Mouse (Mus musculus) midbrain, embryonic 14.5 days (tissue): ENCODE measurements around the gene Pbx3. TPM values are rescaled to one million over a fixed set of nuclear protein-coding genes. Genes with fewer than 3 reads are reported as not detected.

ENCODE experiments used
- ATAC-seq: fragments of 200-750 bp; cut with Nextera tagmentation; 2 replicates; pipeline ENCODE4 v1.8.0; 2017; ENCODE audit warnings: moderate number of reproducible peaks, moderate library complexity; ENCODE audit not compliant: low FRiP score, low TSS enrichment
- DNase-seq: peaks from one replicate; pipeline ENCODE4 v3.0.0-alpha.2; 2015
- H3K27ac ChIP-seq: fragments of 300-500 bp; sonication (generic); replicated peaks from 2 replicates; pipeline ENCODE4 v1.5.1; 2014; ENCODE audit warnings: mild to moderate bottlenecking, low read depth, low read length, moderate library complexity
- H3K27me3 ChIP-seq: fragments of 300-500 bp; sonication (generic); 2 replicates; pipeline ENCODE4 v1.6.1; 2014; ENCODE audit warnings: low read length, control low read depth, mixed read lengths; ENCODE audit not compliant: control insufficient read depth, insufficient read depth
- H3K36me3 ChIP-seq: fragments of 300-500 bp; sonication (generic); 2 replicates; pipeline ENCODE4 v1.6.1; 2014; ENCODE audit warnings: low read length, control low read depth; ENCODE audit not compliant: control insufficient read depth, insufficient read depth
- H3K4me1 ChIP-seq: fragments of 300-500 bp; sonication (generic); 2 replicates; pipeline ENCODE4 v1.6.1; 2014; ENCODE audit warnings: mild to moderate bottlenecking, antibody characterized with exemption, low read length, control low read depth; ENCODE audit not compliant: control insufficient read depth, insufficient read depth
- H3K4me2 ChIP-seq: fragments of 300-500 bp; sonication (generic); 2 replicates; pipeline ENCODE4 v1.6.1; 2014; ENCODE audit warnings: mild to moderate bottlenecking, low read length, moderate library complexity
- H3K4me3 ChIP-seq: fragments of 300-500 bp; sonication (generic); replicated peaks from 2 replicates; pipeline ENCODE4 v1.5.1; 2014; ENCODE audit warnings: low read depth, low read length
- H3K9ac ChIP-seq: fragments of 300-500 bp; sonication (generic); replicated peaks from 2 replicates; pipeline ENCODE4 v1.6.1; 2014; ENCODE audit warnings: mild to moderate bottlenecking, low read length, moderate library complexity
- H3K9me3 ChIP-seq: fragments of 300-500 bp; sonication (generic); 2 replicates; pipeline ENCODE4 v1.6.1; 2016; ENCODE audit warnings: low read length, control low read depth, mixed read lengths; ENCODE audit not compliant: control insufficient read depth
- WGBS: fragments of 180-500 bp; shearing (Covaris S2); extraction: QIAGEN DNeasy Blood & Tissue Kit; methylation state at CpG from one replicate; pipeline ENCODE4 v1.1.7; 2014; 5-methylcytosine and 5-hydroxymethylcytosine counted together
- polyA plus RNA-seq: library from polyadenylated mRNA; unstranded; fragments of >200 nt; fragmentation: Nextera tagmentation; extraction: Ambion mirVana; gene quantifications from 2 replicates; pipeline ENCODE4 v1.2.1, GENCODE M21; 2014

Pbx3 gene
- polyA plus RNA-seq, 1 experiment from 2014 or later: 150 TPM

DNA sequence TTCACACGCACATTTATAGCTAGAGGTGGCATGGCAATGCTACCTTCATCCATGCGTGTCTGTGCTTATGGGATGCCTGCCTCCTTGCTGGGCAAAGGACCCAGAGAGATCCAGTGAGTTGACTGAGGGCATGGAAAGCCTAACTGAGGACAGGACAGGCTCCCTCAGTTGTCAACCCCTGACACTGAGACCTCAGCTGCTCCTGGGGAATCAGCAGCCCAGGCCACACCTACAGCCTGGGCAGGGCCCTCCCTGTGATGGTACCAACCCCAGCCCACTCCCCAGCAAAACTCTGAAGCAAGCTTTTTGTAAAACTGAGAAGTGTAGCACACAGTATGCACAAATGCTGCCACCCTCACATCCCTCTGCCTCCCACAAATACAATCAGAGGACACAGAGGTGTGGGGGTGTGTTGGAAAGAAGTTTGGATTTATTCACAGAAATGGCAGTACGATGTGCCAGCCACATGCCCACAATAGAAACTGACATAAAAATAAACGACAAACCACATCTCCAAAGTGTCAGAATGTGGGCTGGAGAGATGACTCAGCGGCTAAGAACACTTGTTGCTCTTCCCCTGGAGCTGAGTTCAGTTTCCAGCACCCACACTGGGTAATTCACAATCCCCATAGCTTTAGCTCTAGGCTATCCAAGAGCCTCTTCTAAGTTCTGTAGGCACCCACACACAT lies 233.3 kb downstream of the Pbx3 start:
- no peaks in the 10 kb centered on the region for H3K9me3 ChIP-seq
- ATAC-seq: no peak
- no peak overlapping the region for H3K27ac ChIP-seq
- no peak overlapping the region for H3K4me2 ChIP-seq
- no peaks in the 10 kb centered on the region for H3K27me3 ChIP-seq
- H3K4me3 ChIP-seq: no peak overlapping the region
- no peak for DNase-seq
- H3K36me3 ChIP-seq: no peaks in the 10 kb centered on the region
- WGBS: 82% methylated on average over 5 of the region's 5 CpGs
- no peaks in the 10 kb centered on the region for H3K4me1 ChIP-seq
- H3K9ac ChIP-seq: no peak overlapping the region

DNA sequence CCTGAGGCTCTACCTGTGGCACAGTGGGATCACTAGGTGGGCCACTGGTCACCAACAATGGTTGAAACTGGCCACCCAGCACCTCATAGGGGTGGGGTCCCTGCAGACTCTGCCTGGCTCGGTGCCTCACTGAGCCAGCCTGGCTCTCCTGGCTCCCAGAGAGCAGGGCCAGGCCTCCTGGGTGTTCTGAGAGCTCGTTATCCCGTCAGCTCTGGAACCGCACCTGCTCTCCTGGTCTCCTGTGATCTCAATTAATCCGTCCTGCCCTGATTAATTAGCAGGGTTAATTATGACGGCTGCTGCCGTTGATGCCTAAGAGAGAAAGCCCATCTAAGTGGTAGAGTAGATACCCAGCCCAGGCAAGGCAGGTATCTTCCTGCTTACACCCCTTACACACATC lies 237.6 kb downstream of the Pbx3 start:
- DNase-seq (peak; percentile 37), ATAC-seq (no peak)
- Histone ChIP-seq H3K9ac (no peak overlapping the region), H3K27me3 (no peaks in the 10 kb centered on the region), H3K4me1 (no peaks in the 10 kb centered on the region), H3K9me3 (no peaks in the 10 kb centered on the region), H3K4me2 (no peak overlapping the region), H3K36me3 (no peaks in the 10 kb centered on the region), H3K4me3 (no peak overlapping the region), H3K27ac (no peak overlapping the region)
- 53% methylated on average over 7 of the region's 7 CpGs for WGBS

DNA sequence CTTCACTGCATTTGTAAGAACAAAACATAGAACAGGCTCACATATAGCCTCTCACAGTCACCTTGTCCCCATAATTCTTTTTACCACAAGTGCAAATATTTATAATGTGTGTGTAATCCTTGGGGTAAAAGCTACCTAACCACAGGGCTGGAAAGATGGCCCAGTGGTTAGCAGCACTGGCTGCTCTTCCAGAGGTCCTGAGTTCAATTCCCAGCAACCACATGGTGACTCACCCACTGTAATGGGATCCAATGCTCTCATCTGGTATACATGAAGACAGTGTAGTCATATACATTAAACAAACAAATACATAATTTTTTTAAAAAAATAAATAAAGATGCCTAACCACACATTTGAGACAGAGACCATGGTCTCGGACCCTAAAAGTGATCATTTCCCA lies 240.2 kb downstream of the Pbx3 start:
- no peak overlapping the region for H3K9ac ChIP-seq
- WGBS: 96% methylated on average over 1 of the region's 1 CpGs
- H3K4me2 ChIP-seq: no peak overlapping the region
- no peak overlapping the region for H3K27ac ChIP-seq
- H3K27me3 ChIP-seq: no peaks in the 10 kb centered on the region
- DNase-seq: no peak
- no peak overlapping the region for H3K4me3 ChIP-seq
- ATAC-seq: no peak
- no peaks in the 10 kb centered on the region for H3K9me3 ChIP-seq
- H3K36me3 ChIP-seq: no peaks in the 10 kb centered on the region
- peaks cover 5% of the 10 kb centered on the region; the same call in 1 of the 2 replicates for H3K4me1 ChIP-seq

DNA sequence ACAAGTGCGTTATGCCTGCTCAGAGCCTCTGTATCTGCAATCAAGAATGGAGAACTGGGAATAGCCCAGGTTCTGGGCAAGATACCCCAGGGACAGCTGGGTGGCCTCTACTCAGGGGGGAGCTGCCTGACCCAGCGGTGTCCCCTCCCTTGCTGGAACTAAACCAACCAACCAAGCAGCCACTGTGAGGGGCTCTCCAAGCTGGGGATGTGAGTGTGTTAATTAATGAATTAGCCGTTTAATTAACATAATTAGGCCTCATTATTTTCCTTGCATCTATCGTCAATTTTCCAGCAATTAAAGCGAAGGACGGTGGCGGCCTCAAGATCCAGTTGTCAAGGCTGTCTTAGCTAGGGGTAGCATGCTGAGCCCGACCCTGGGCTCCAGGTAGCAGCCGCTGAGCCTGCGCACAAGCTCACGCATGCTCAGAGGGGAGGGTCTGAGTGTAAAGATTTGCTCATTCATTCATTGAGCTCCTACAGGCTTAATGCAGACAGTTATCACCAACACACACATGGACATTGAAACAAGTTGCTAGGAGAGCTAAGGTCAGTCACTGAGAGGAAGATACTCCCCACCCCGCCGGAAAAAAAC lies 243.2 kb downstream of the Pbx3 start:
- no peaks in the 10 kb centered on the region for H3K9me3 ChIP-seq
- no peak overlapping the region for H3K4me3 ChIP-seq
- H3K9ac ChIP-seq: no peak overlapping the region
- H3K4me1 ChIP-seq: peaks cover 5% of the 10 kb centered on the region; the same call in 1 of the 2 replicates
- H3K4me2 ChIP-seq: peak overlapping the region; percentile 19; the same call in 1 of the 2 replicates
- no peaks in the 10 kb centered on the region for H3K36me3 ChIP-seq
- 54% methylated on average over 13 of the region's 13 CpGs for WGBS
- H3K27me3 ChIP-seq: no peaks in the 10 kb centered on the region
- ATAC-seq (no peak), DNase-seq (peak; percentile 74)
- H3K27ac ChIP-seq: peak overlapping the region; percentile 49

DNA sequence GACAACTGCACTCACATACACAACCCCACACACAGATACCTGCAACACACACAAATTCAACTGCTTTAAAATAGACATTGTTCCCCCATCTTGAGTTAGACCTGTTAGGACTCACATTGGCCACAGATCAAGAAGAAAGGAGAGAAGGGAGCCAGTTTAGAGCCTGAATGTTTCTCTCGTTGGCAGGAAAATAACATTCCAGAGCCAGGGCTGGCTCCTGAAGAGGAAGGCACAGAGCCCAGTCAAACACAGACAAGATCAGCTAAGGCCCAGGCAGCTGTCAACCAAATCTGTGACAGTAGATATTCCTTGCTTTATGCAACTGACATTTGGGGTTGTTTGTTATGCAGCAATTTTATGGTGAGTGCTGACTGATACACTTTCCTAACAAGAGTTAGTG lies 245.1 kb downstream of the Pbx3 start:
- WGBS: 93% methylated on average over 1 of the region's 1 CpGs
- Histone ChIP-seq H3K9me3 (no peaks in the 10 kb centered on the region), H3K27me3 (no peaks in the 10 kb centered on the region), H3K9ac (no peak overlapping the region), H3K4me3 (no peak overlapping the region), H3K4me2 (no peak overlapping the region), H3K36me3 (no peaks in the 10 kb centered on the region), H3K4me1 (peaks cover 5% of the 10 kb centered on the region; the same call in 1 of the 2 replicates), H3K27ac (no peak overlapping the region)
- DNase-seq: no peak
- no peak for ATAC-seq

DNA sequence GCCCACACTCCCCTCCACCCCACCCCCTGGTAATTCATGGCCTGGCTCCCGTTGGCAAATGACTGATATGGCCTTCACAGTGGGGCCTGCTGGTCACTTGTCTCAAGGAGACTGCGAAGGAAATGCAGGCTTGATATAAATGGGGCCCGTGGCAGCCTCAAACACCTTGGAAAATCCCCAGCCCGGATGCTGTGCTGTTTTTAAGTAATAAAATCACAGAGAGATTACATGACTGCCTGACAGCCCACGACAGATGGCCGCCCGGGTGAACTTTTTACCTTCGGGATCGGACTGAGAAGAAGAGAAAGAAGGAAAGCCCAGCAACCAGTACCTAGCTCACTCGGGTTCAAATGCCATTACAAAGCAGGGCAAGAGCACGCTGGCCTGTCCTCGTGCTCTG lies 249.0 kb downstream of the Pbx3 start:
- Histone ChIP-seq H3K4me3 (no peak overlapping the region), H3K9me3 (no peaks in the 10 kb centered on the region), H3K27me3 (no peaks in the 10 kb centered on the region), H3K4me2 (no peak overlapping the region), H3K9ac (no peak overlapping the region), H3K27ac (no peak overlapping the region), H3K36me3 (no peaks in the 10 kb centered on the region), H3K4me1 (no peaks in the 10 kb centered on the region)
- ATAC-seq (no peak), DNase-seq (no peak)
- WGBS: 83% methylated on average over 12 of the region's 12 CpGs

Other genes with a start within 250 kb of the Pbx3 start
- gene Mapkap1, start 33.6 kb upstream of the Pbx3 start, polyA plus RNA-seq: 81.5 and 94.6 TPM in 2 replicates